Mouse (Mus musculus) G1E (cell line): ENCODE measurements around the gene Dlst.

Experiments used
- CTCF ChIP-seq: IDR thresholded peaks from 2 replicates; pipeline ENCODE4 v1.5.1; 2012; ENCODE audit warnings: low read depth, low read length, inconsistent platforms, mixed read lengths
- POLR2AphosphoS5 ChIP-seq: IDR thresholded peaks from 2 replicates; pipeline ENCODE4 v1.6.1; 2012; ENCODE audit warnings: low read depth, low read length, inconsistent platforms; ENCODE audit not compliant: insufficient replicate concordance
- TAL1 ChIP-seq: conservative IDR thresholded peaks from 2 replicates; pipeline ENCODE4 v1.6.1; 2012; ENCODE audit warnings: low read depth, low read length, inconsistent platforms, mixed read lengths

DNA sequence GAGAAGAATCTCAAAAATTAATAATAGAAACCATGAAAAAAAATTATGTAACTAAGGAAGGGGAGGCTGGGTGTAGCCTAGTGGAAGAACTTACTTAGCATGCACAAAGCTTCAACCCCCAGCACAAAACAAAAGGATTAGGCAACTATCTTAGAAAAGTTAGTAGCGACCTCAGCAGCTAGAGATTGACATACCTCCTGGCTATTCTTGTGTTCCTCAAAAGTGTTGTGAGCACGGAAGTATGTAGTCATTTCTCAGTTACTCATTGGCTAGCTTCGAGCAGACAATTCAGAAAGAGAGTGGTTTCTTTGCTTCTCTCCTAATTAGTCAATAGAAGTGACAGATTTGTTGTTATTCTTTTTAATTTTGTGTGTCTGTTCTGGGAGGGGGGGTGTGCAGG lies 2.0 kb upstream of the Dlst start:
- TF ChIP-seq CTCF, result no peak
- no peak for TF ChIP-seq POLR2AphosphoS5
- TF ChIP-seq TAL1, result no peak
